Mouse (Mus musculus) spleen, adult 2 months (tissue): ENCODE measurements at regions not wholly inside any gene's neighbourhood (a gene's known extent, or its start where the extent isn't known, plus 50 kb on each side); places are given as distances from the start of the nearest gene placed in this dataset.

Source experiments
- DNase-seq, 2 experiments: peaks; one replicate each; pipeline versions ENCODE4 v3.0.0 to v3.0.0-alpha.2; 2012 to 2021; ENCODE audit warnings: low spot score in 2 of 2, low read depth in 1 of 2
- H3K27ac ChIP-seq: fragments of 200-500 bp; 2 replicates; pipeline ENCODE4 v1.5.1; 2012; ENCODE audit warnings: low read length, inconsistent platforms; ENCODE audit not compliant: insufficient read depth
- H3K27me3 ChIP-seq: fragments of 200-500 bp; 2 replicates; pipeline ENCODE4 v1.6.1; 2012; ENCODE audit warnings: mild to moderate bottlenecking, moderate library complexity, low read length, inconsistent platforms; ENCODE audit not compliant: control insufficient read depth, insufficient read depth
- H3K36me3 ChIP-seq: fragments of 200-500 bp; 2 replicates; pipeline ENCODE4 v1.6.1; 2012; ENCODE audit warnings: mild to moderate bottlenecking, low read length, inconsistent platforms; ENCODE audit not compliant: control insufficient read depth, insufficient read depth
- H3K4me1 ChIP-seq: fragments of 200-500 bp; 2 replicates; pipeline ENCODE4 v1.6.1; 2011; ENCODE audit warnings: inconsistent platforms; ENCODE audit not compliant: control insufficient read depth, insufficient read depth, insufficient read length
- H3K4me3 ChIP-seq: fragments of 200-500 bp; 2 replicates; pipeline ENCODE4 v1.5.1; 2011; ENCODE audit warnings: mild to moderate bottlenecking, inconsistent platforms; ENCODE audit not compliant: insufficient read depth, insufficient read length; ENCODE audit errors: extremely low read depth
- CTCF ChIP-seq: fragments of 200-500 bp; IDR thresholded peaks from 2 replicates; pipeline ENCODE4 v1.5.1; 2011; ENCODE audit warnings: mild to moderate bottlenecking, inconsistent platforms; ENCODE audit not compliant: insufficient read depth, insufficient read length, insufficient replicate concordance; ENCODE audit errors: extremely low read depth
- POLR2A ChIP-seq: fragments of 200-500 bp; IDR thresholded peaks from 2 replicates; pipeline ENCODE4 v1.6.1; 2011; ENCODE audit warnings: low read depth, low read length, inconsistent platforms
- WGBS: fragments of 180-500 bp; shearing (Covaris S2); methylation state at CpG from one replicate; pipeline ENCODE4 v1.1.7; 2018; 5-methylcytosine and 5-hydroxymethylcytosine counted together

- Histone ChIP-seq H3K36me3 (no peaks in the 10 kb centered on the region), H3K27me3 (no peaks in the 10 kb centered on the region), H3K4me3 (no peak overlapping the region), H3K4me1 (no peaks in the 10 kb centered on the region), H3K27ac (no peak overlapping the region)
- WGBS, result 88% methylated on average over 17 of the region's 17 CpGs
- DNase-seq, result no peak
- TF ChIP-seq POLR2A (no peak), CTCF (no peak)
Observed at GRCm38 (mm10) chr2:128514463-128515290, 76.3 kb upstream of the Spdye4c start.

DNA sequence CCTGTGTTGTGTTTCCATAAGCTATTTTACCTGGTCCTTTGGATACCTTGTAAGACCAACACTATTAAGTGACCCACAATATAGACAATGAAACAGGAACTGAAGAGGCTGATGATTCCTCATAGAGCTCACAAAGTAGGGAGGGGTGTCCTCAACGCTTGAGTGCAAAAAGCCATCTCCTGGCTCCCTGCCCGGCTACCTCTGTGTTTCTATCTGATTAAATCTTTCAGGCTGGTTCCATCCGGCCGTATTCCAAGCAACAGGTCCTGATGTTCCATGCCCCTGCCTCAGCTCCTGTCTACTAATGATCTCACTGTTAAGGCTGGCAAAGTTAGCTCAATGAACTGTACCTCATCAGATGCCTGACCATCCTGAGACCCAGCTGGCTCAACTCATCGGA is 75.3 kb upstream of the Spdye4c start:
- TF ChIP-seq CTCF (no peak), POLR2A (no peak)
- 74% methylated on average over 5 of the region's 5 CpGs for WGBS

GRCm38 (mm10) chr2:128516694-128517093 is 74.3 kb upstream of the Spdye4c start:
- H3K27me3 ChIP-seq, result no peaks in the 10 kb centered on the region
- H3K4me3 ChIP-seq, result no peak overlapping the region
- H3K27ac ChIP-seq, result no peak overlapping the region
- H3K36me3 ChIP-seq, result no peaks in the 10 kb centered on the region
- no peaks in the 10 kb centered on the region for H3K4me1 ChIP-seq
- TF ChIP-seq POLR2A (no peak), CTCF (no peak)
- DNase-seq, result no peak
- 73% methylated on average over 9 of the region's 9 CpGs for WGBS

More for the DNA sequence above, 75.3 kb upstream of the Spdye4c start:
- Histone ChIP-seq H3K27me3 (no peaks in the 10 kb centered on the region), H3K4me3 (no peak overlapping the region), H3K27ac (no peak overlapping the region), H3K36me3 (no peaks in the 10 kb centered on the region), H3K4me1 (no peaks in the 10 kb centered on the region)
- no peak for DNase-seq

GRCm38 (mm10) chr2:128518142-128518541 is 72.9 kb upstream of the Spdye4c start:
- Histone ChIP-seq H3K27ac (no peak overlapping the region), H3K4me3 (no peak overlapping the region), H3K36me3 (no peaks in the 10 kb centered on the region), H3K4me1 (no peaks in the 10 kb centered on the region), H3K27me3 (no peaks in the 10 kb centered on the region)
- WGBS, result 85% methylated on average over 3 of the region's 3 CpGs
- no peak for DNase-seq
- TF ChIP-seq CTCF (no peak), POLR2A (no peak)

- WGBS, result 51% methylated on average over 4 of the region's 4 CpGs
- no peaks in the 10 kb centered on the region for H3K4me1 ChIP-seq
- no peak for TF ChIP-seq POLR2A
- no peak for TF ChIP-seq CTCF
- H3K27me3 ChIP-seq, result no peaks in the 10 kb centered on the region
- H3K27ac ChIP-seq, result no peak overlapping the region
- DNase-seq, result no peak
- H3K36me3 ChIP-seq, result no peaks in the 10 kb centered on the region
- no peak overlapping the region for H3K4me3 ChIP-seq
Observed at GRCm38 (mm10) chr2:128521701-128522443, 69.1 kb upstream of the Spdye4c start.

DNA sequence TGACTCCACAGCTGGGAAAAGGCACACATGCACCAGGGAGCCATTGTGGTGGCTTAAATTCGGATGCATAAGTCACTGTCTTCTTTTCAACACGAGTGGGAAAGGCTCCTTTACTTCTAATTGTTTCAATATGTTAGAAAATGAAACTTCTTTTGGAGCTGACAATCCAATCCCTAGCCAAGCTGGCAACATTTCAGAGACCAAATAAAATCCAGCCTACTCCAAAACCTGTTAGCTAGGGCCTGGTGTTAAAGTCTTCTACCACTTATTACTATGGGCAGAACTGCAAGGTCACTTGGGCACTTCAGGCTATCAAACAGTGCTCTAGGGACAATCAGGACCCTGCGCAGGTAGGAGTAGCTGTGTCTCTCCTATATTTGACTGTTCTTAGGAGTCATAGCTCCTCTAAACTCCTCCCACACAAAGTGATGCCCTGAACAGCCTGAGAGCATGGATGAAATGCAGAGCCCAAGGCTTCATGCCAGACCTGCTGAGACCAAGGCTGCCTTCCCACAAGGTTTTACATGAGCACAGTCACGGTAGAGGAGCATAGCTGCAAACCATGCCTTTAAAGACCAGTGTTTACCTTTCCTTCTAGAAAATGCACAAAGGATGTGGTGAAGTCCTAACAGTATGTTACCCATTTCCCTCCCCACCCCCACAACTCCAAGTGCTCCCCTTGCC is 67.4 kb upstream of the Spdye4c start:
- Histone ChIP-seq H3K27me3 (no peaks in the 10 kb centered on the region), H3K4me1 (no peaks in the 10 kb centered on the region), H3K36me3 (no peaks in the 10 kb centered on the region), H3K27ac (no peak overlapping the region), H3K4me3 (no peak overlapping the region)
- DNase-seq, result no peak
- TF ChIP-seq POLR2A (no peak), CTCF (no peak)
- WGBS, result 73% methylated on average over 4 of the region's 4 CpGs

- TF ChIP-seq CTCF (no peak), POLR2A (no peak)
- DNase-seq, result no peak
- Histone ChIP-seq H3K4me3 (no peak overlapping the region), H3K4me1 (no peaks in the 10 kb centered on the region), H3K36me3 (no peaks in the 10 kb centered on the region), H3K27me3 (no peaks in the 10 kb centered on the region), H3K27ac (no peak overlapping the region)
- WGBS, result 82% methylated on average over 2 of the region's 2 CpGs
Observed at GRCm38 (mm10) chr2:128526100-128526499, 64.9 kb upstream of the Spdye4c start.
